Mouse (Mus musculus): ENCODE data around the gene Bzw1.

DNA sequence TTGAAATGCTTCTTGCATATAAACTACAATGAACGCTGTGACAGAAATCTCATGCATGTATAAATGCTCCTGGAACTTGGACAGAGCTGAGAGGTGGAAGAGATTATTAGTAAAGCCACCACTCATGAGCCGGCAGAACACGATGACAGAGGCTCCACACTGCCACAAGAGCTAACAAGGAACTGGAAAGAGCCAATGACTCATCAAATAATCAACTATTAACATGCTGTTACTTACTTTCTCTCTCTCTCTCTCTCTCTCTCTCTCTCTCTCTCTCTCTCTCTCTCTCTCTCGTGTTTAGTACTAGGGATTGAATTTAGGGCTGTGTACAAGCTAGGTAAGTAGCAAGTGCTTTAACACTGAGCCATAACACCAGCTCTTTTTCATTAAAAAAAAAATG is 48.8 kb upstream of the Bzw1 start:
- TF ChIP-seq CTCF (IDR thresholded peaks at IDR 0.05; ENCODE audit: low read depth) (no peak), EP300 (IDR thresholded peaks at IDR 0.05; ENCODE audit: low read depth) (no peak)

Measured in liver, postnatal 0 days (tissue).